Mouse (Mus musculus) heart, embryonic 12.5 days (tissue): ENCODE data around the gene Edar. TPM values are rescaled to one million over a fixed set of nuclear protein-coding genes. Genes with fewer than 3 reads are reported as not detected.

Experiments
- ATAC-seq: fragments of 200-750 bp; cut with Nextera tagmentation; 2 replicates; pipeline ENCODE4 v1.8.0; 2017; ENCODE audit warnings: moderate TSS enrichment, moderate library complexity; ENCODE audit not compliant: insufficient number of reproducible peaks, low FRiP score
- H3K27ac ChIP-seq: fragments of 300-500 bp; sonication (generic); 2 replicates; pipeline ENCODE4 v1.5.1; 2016; ENCODE audit warnings: mild to moderate bottlenecking, moderate library complexity; ENCODE audit not compliant: poor library complexity, severe bottlenecking
- H3K27me3 ChIP-seq: fragments of 300-500 bp; sonication (generic); replicated peaks from 2 replicates; pipeline ENCODE4 v1.6.1; 2016; ENCODE audit warnings: mild to moderate bottlenecking, moderate library complexity
- H3K36me3 ChIP-seq: fragments of 300-500 bp; sonication (generic); 2 replicates; pipeline ENCODE4 v1.6.1; 2016; ENCODE audit warnings: mild to moderate bottlenecking, moderate library complexity
- H3K4me1 ChIP-seq: fragments of 300-500 bp; sonication (generic); replicated peaks from 2 replicates; pipeline ENCODE4 v1.6.1; 2016; ENCODE audit warnings: mild to moderate bottlenecking
- H3K4me2 ChIP-seq: fragments of 300-500 bp; sonication (generic); 2 replicates; pipeline ENCODE4 v1.6.1; 2016; ENCODE audit warnings: mild to moderate bottlenecking, moderate library complexity
- H3K4me3 ChIP-seq: fragments of 300-500 bp; sonication (generic); 2 replicates; pipeline ENCODE4 v1.5.1; 2016; ENCODE audit warnings: mild to moderate bottlenecking
- H3K9ac ChIP-seq: fragments of 300-500 bp; sonication (generic); 2 replicates; pipeline ENCODE4 v1.6.1; 2016; ENCODE audit warnings: mild to moderate bottlenecking, moderate library complexity
- H3K9me3 ChIP-seq: fragments of 300-500 bp; sonication (generic); replicated peaks from 2 replicates; pipeline ENCODE4 v1.6.1; 2016; ENCODE audit warnings: mild to moderate bottlenecking, moderate library complexity
- WGBS: fragments of 180-500 bp; shearing (Covaris S2); methylation state at CpG from one replicate; pipeline ENCODE4 v1.1.7; 2016; 5-methylcytosine and 5-hydroxymethylcytosine counted together
- polyA plus RNA-seq: library from polyadenylated mRNA; unstranded; fragments of >200 nt; fragmentation: Nextera tagmentation; extraction: Ambion mirVana; gene quantifications from 2 replicates; pipeline ENCODE4 v1.2.1, GENCODE M21; 2016

The Edar gene
- polyA plus RNA-seq, 1 experiment from 2014 or later: not detected

- Histone ChIP-seq H3K27ac (no peak overlapping the region), H3K27me3 (peaks cover 21% of the 10 kb centered on the region), H3K9ac (no peak overlapping the region), H3K4me3 (no peak overlapping the region), H3K4me2 (peak overlapping the region; percentile 8; the same call in 1 of the 2 replicates), H3K4me1 (peaks cover 3% of the 10 kb centered on the region; the same call in 1 of the 2 replicates), H3K36me3 (no peaks in the 10 kb centered on the region), H3K9me3 (no peaks in the 10 kb centered on the region)
- no peak for ATAC-seq
- 45% methylated on average over 15 of the region's 15 CpGs for WGBS
Measured at GRCm38 (mm10) chr10:58673278-58674061, 2.0 kb downstream of the Edar start.

GRCm38 (mm10) chr10:58672557-58673277 is 2.7 kb downstream of the Edar start:
- no peak overlapping the region for H3K9ac ChIP-seq
- no peak for ATAC-seq
- H3K4me1 ChIP-seq: peaks cover 3% of the 10 kb centered on the region; the same call in 1 of the 2 replicates
- H3K9me3 ChIP-seq: no peaks in the 10 kb centered on the region
- no peak overlapping the region for H3K4me2 ChIP-seq
- H3K4me3 ChIP-seq: no peak overlapping the region
- peaks cover 24% of the 10 kb centered on the region for H3K27me3 ChIP-seq
- no peaks in the 10 kb centered on the region for H3K36me3 ChIP-seq
- 73% methylated on average over 10 of the region's 10 CpGs for WGBS
- no peak overlapping the region for H3K27ac ChIP-seq

- peaks cover 5% of the 10 kb centered on the region; the same call in 1 of the 2 replicates for H3K27me3 ChIP-seq
- H3K4me2 ChIP-seq: no peak overlapping the region
- H3K9ac ChIP-seq: no peak overlapping the region
- no peaks in the 10 kb centered on the region for H3K4me1 ChIP-seq
- no peaks in the 10 kb centered on the region for H3K9me3 ChIP-seq
- no peak for ATAC-seq
- H3K36me3 ChIP-seq: no peaks in the 10 kb centered on the region
- WGBS: 78% methylated on average over 5 of the region's 5 CpGs
- no peak overlapping the region for H3K27ac ChIP-seq
- no peak overlapping the region for H3K4me3 ChIP-seq
Measured at GRCm38 (mm10) chr10:58663868-58664267, 11.6 kb downstream of the Edar start.

- Histone ChIP-seq H3K4me1 (no peaks in the 10 kb centered on the region), H3K27me3 (peaks cover 5% of the 10 kb centered on the region; the same call in 1 of the 2 replicates), H3K9ac (no peak overlapping the region), H3K36me3 (no peaks in the 10 kb centered on the region), H3K4me3 (no peak overlapping the region), H3K9me3 (no peaks in the 10 kb centered on the region), H3K27ac (no peak overlapping the region), H3K4me2 (no peak overlapping the region)
- WGBS: 75% methylated on average over 6 of the region's 6 CpGs
- no peak for ATAC-seq
Measured at GRCm38 (mm10) chr10:58663417-58663816, 12.0 kb downstream of the Edar start.

GRCm38 (mm10) chr10:58659268-58659986 is 16.0 kb downstream of the Edar start:
- Histone ChIP-seq H3K9me3 (no peaks in the 10 kb centered on the region), H3K36me3 (no peaks in the 10 kb centered on the region), H3K4me2 (no peak overlapping the region), H3K27me3 (no peaks in the 10 kb centered on the region; the same call in none of the 2 replicates), H3K9ac (no peak overlapping the region), H3K27ac (no peak overlapping the region), H3K4me3 (no peak overlapping the region), H3K4me1 (no peaks in the 10 kb centered on the region)
- WGBS: 54% methylated on average over 11 of the region's 11 CpGs
- no peak for ATAC-seq

- H3K9ac ChIP-seq: no peak overlapping the region
- H3K27ac ChIP-seq: no peak overlapping the region
- H3K27me3 ChIP-seq: no peaks in the 10 kb centered on the region; the same call in 1 of the 2 replicates
- ATAC-seq: no peak
- WGBS: 23% methylated on average over 2 of the region's 2 CpGs
- peaks cover 9% of the 10 kb centered on the region for H3K4me1 ChIP-seq
- H3K36me3 ChIP-seq: no peaks in the 10 kb centered on the region
- H3K4me3 ChIP-seq: no peak overlapping the region
- no peak overlapping the region for H3K4me2 ChIP-seq
- no peaks in the 10 kb centered on the region for H3K9me3 ChIP-seq
Measured at GRCm38 (mm10) chr10:58657731-58658130, 17.7 kb downstream of the Edar start.

GRCm38 (mm10) chr10:58653679-58654078 is 21.8 kb downstream of the Edar start:
- 34% methylated on average over 3 of the region's 3 CpGs for WGBS
- peak; percentile 69; the same call in 1 of the 2 replicates for ATAC-seq

GRCm38 (mm10) chr10:58652418-58653394 is 22.7 kb downstream of the Edar start:
- Histone ChIP-seq H3K27me3 (no peaks in the 10 kb centered on the region; the same call in 1 of the 2 replicates), H3K36me3 (no peaks in the 10 kb centered on the region), H3K9ac (no peak overlapping the region), H3K4me3 (no peak overlapping the region), H3K9me3 (no peaks in the 10 kb centered on the region), H3K4me2 (peak overlapping the region; percentile 61; the same call in 1 of the 2 replicates), H3K27ac (no peak overlapping the region), H3K4me1 (peaks cover 23% of the 10 kb centered on the region)
- WGBS: 19% methylated on average over 10 of the region's 10 CpGs
- peak; percentile 51; the same call in 1 of the 2 replicates for ATAC-seq

More at GRCm38 (mm10) chr10:58653679-58654078, 21.8 kb downstream of the Edar start:
- Histone ChIP-seq H3K27ac (no peak overlapping the region), H3K27me3 (no peaks in the 10 kb centered on the region; the same call in 1 of the 2 replicates), H3K4me3 (no peak overlapping the region), H3K9me3 (no peaks in the 10 kb centered on the region), H3K4me2 (no peak overlapping the region), H3K4me1 (peaks cover 23% of the 10 kb centered on the region), H3K36me3 (no peaks in the 10 kb centered on the region), H3K9ac (no peak overlapping the region)

- Histone ChIP-seq H3K9ac (no peak overlapping the region), H3K4me2 (peak overlapping the region; percentile 61), H3K4me3 (no peak overlapping the region), H3K27me3 (no peaks in the 10 kb centered on the region; the same call in 1 of the 2 replicates), H3K27ac (no peak overlapping the region), H3K36me3 (no peaks in the 10 kb centered on the region), H3K4me1 (peaks cover 23% of the 10 kb centered on the region), H3K9me3 (no peaks in the 10 kb centered on the region)
- ATAC-seq: no peak
- 7% methylated on average over 9 of the region's 9 CpGs for WGBS
Measured at GRCm38 (mm10) chr10:58652045-58652417, 23.4 kb downstream of the Edar start.
